ENCODE assay signal across 18 mouse cellular contexts in genomic region chr13:11958854-11959253, GRCm38 (mm10).
DNase-seq lines count a peak whose midpoint lies in the region; ATAC-seq lines count a peak whose summit lies in the region.
"Had no signal": no experiment of that assay in that cellular context is flagged by ENCODE, and none has a peak within 500 bp of the region (broad histone marks: within the 10 kb centered on the region; RNA-seq: fewer than 3 reads in every experiment).

No protein-coding gene starts in this region.

- peak; percentile 38 for DNase-seq in A20 (ENCODE audit: low read depth, low spot score)
- DNase-seq in B cell, adult 2 months = peak; percentile 1 to 4
- peak; percentile 5 for DNase-seq in T-cell, adult 2 months (ENCODE audit: low spot score)
- DNase-seq in left cerebral cortex, postnatal 25 days (ENCODE audit: low spot score in 2 of 2) = no peak
- no peak for DNase-seq in frontal cortex, postnatal 36 days (ENCODE audit: low spot score in 2 of 2)
- no peak for DNase-seq in frontal cortex, postnatal 25 days (ENCODE audit: low spot score in 2 of 2)
- DNase-seq: adrenal gland, adult 8-10 months; cerebellum, adult 8-10 months; cerebellum, postnatal 25 days; kidney, adult 8-10 months; liver, embryonic 13.5 days; lung, adult 18-20 months; right cerebral cortex, postnatal 14 days; thymus, adult 18-20 months; thymus, postnatal 4 days had no signal

- ATAC-seq in megakaryocyte progenitor cell, adult 5-6 weeks (replicated peaks; ENCODE audit: poor library complexity) = peak; percentile 82
- ATAC-seq: intestine, embryonic 16.5 days; lung, postnatal 0 days had no signal

- intact Hi-C loops in left cerebral cortex, postnatal 25 days (cut with DNase I) = no loop called here

Comparison
In these comparisons a context has a peak if more than half of its experiments do, and no peak if none do; other contexts are left out.
1. DNase-seq: peak in A20 (single experiment), B cell, adult 2 months (2 of 2) and T-cell, adult 2 months (single experiment); none in left cerebral cortex, postnatal 25 days (0 of 2), frontal cortex, postnatal 36 days (0 of 2) and frontal cortex, postnatal 25 days (0 of 2).